Mouse (Mus musculus) thymus, adult 2 months (tissue): ENCODE measurements at regions not wholly inside any gene's neighbourhood (a gene's known extent, or its start where the extent isn't known, plus 50 kb on each side); places are given as distances from the start of the nearest gene placed in this dataset.

Experiments
- DNase-seq: peaks from one replicate; pipeline ENCODE4 v3.0.0; 2021
- H3K27ac ChIP-seq: fragments of 200-500 bp; 2 replicates; pipeline ENCODE4 v1.5.1; 2012; ENCODE audit warnings: low read length, control low read depth; ENCODE audit not compliant: control insufficient read depth, insufficient read depth
- H3K27me3 ChIP-seq: fragments of 200-500 bp; 2 replicates; pipeline ENCODE4 v1.6.1; 2012; ENCODE audit warnings: mild to moderate bottlenecking, low read length, moderate library complexity, mixed read lengths; ENCODE audit not compliant: control insufficient read depth, insufficient read depth
- H3K36me3 ChIP-seq: fragments of 200-500 bp; 2 replicates; pipeline ENCODE4 v1.6.1; 2012; ENCODE audit warnings: mild to moderate bottlenecking, low read length, moderate library complexity; ENCODE audit not compliant: control insufficient read depth, insufficient read depth
- H3K4me1 ChIP-seq: fragments of 200-500 bp; replicated peaks from 2 replicates; pipeline ENCODE4 v1.6.1; 2012; ENCODE audit warnings: low read length; ENCODE audit not compliant: control insufficient read depth, insufficient read depth
- H3K4me3 ChIP-seq: fragments of 200-500 bp; 2 replicates; pipeline ENCODE4 v1.5.1; 2012; ENCODE audit warnings: mild to moderate bottlenecking, low read length, control low read depth, moderate library complexity; ENCODE audit not compliant: control insufficient read depth, insufficient read depth
- CTCF ChIP-seq: fragments of 200-500 bp; IDR thresholded peaks from 2 replicates; pipeline ENCODE4 v1.5.1; 2012; ENCODE audit warnings: mild to moderate bottlenecking, control low read depth, low read length, moderate library complexity, borderline replicate concordance; ENCODE audit not compliant: control insufficient read depth, poor library complexity, insufficient read depth; ENCODE audit errors: extremely low read depth
- POLR2A ChIP-seq: fragments of 200-500 bp; IDR thresholded peaks from 2 replicates; pipeline ENCODE4 v1.6.1; 2012; ENCODE audit warnings: mild to moderate bottlenecking, low read length, control low read depth, moderate library complexity; ENCODE audit not compliant: control insufficient read depth, poor library complexity, insufficient read depth; ENCODE audit errors: extremely low read depth
- WGBS: fragments of 180-500 bp; shearing (Covaris S2); methylation state at CpG from one replicate; pipeline ENCODE4 v1.1.7; 2018; 5-methylcytosine and 5-hydroxymethylcytosine counted together

DNA sequence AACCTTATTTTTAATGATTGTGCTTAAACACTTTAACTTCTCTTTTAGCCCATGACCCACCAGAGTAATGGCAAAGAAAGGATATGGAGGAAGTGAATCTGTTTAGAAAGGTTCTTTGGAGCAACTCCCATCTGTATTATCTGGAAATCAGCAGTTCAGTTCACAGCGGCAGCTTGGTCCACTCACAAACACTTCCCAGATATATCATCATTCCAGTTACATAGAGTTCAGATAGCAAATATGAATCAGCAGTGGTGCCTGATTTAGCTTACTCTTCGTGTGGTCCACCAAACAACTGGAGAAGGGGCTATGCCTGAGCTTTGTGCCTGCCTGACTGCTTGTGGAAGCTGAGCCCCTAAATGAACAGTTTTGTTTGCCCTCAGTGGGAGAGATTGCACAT is 1385.9 kb upstream of the Zeb2 start:
- DNase-seq, result no peak
- Histone ChIP-seq H3K27ac (no peak overlapping the region), H3K36me3 (no peaks in the 10 kb centered on the region), H3K4me3 (no peak overlapping the region), H3K27me3 (no peaks in the 10 kb centered on the region), H3K4me1 (no peaks in the 10 kb centered on the region)
- no peak for TF ChIP-seq CTCF
- TF ChIP-seq POLR2A, result no peak
- 97% methylated on average over 2 of the region's 2 CpGs for WGBS

- Histone ChIP-seq H3K27ac (no peak overlapping the region), H3K27me3 (no peaks in the 10 kb centered on the region), H3K4me1 (no peaks in the 10 kb centered on the region), H3K4me3 (no peak overlapping the region), H3K36me3 (no peaks in the 10 kb centered on the region)
- TF ChIP-seq POLR2A (no peak), CTCF (no peak)
- no peak for DNase-seq
- WGBS, result 95% methylated on average over 2 of the region's 2 CpGs
These were observed 1375.1 kb upstream of the Zeb2 start for GRCm38 (mm10) chr2:46492299-46492698.

DNA sequence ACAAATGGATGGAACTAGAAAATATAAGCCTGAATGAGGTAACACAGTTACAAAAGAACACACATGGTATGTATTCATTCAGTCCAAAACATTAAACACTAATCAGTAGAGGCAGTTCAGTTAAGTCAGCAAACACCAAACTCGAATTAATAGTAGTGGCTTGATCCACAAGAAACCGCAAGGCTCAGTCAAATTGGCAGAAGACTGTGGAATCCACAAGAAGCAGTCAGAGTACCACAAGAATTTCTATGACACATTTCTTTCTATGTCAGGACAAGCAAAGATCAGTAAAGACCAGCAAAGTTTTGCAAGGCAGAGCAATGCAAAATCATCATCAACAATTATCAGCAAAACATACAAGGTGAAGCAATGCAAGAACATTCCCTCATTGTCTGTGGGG is 1373.9 kb upstream of the Zeb2 start:
- no peaks in the 10 kb centered on the region for H3K4me1 ChIP-seq
- no peak overlapping the region for H3K27ac ChIP-seq
- DNase-seq, result no peak
- 94% methylated on average over 2 of the region's 2 CpGs for WGBS
- no peaks in the 10 kb centered on the region for H3K36me3 ChIP-seq
- no peaks in the 10 kb centered on the region for H3K27me3 ChIP-seq
- TF ChIP-seq CTCF (no peak), POLR2A (no peak)
- H3K4me3 ChIP-seq, result no peak overlapping the region

DNA sequence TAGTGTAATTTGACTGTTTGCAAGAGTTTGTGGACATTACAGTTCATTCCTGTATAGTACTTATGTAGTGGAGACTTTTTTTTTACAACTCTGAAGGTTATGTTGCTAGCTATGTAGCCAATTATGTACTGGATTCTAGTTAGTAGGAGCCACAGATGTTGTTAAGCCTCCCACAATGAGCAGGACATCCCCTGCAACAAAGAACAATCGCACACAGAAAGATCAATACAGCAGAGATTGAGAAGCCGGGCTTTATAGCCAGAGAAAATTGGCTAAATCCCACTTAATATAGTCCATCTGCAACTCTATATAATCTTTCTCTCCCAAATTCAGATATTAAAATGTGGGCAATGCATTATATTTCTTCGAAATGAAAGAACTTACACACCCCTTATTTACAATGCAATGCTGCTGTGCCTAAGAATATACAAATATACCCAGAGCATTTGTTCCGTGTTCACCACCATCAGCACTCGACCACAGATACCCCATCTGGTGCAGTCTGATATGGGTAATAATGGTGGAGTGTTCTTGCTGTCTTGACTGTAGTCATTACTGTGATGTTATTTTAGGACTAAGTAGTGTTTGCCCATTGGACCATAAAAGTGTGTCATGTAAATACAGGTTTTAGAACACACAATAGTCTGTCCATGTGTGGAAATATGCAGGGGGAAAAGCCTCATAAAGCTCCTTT is 1351.9 kb upstream of the Zeb2 start:
- no peaks in the 10 kb centered on the region for H3K4me1 ChIP-seq
- no peaks in the 10 kb centered on the region for H3K36me3 ChIP-seq
- no peak overlapping the region for H3K27ac ChIP-seq
- WGBS, result 93% methylated on average over 5 of the region's 5 CpGs
- TF ChIP-seq CTCF (no peak), POLR2A (no peak)
- H3K4me3 ChIP-seq, result no peak overlapping the region
- DNase-seq, result no peak
- no peaks in the 10 kb centered on the region for H3K27me3 ChIP-seq

GRCm38 (mm10) chr2:46465389-46465788 is 1348.2 kb upstream of the Zeb2 start:
- no peak overlapping the region for H3K4me3 ChIP-seq
- 82% methylated on average over 4 of the region's 4 CpGs for WGBS
- no peaks in the 10 kb centered on the region for H3K36me3 ChIP-seq
- H3K27ac ChIP-seq, result no peak overlapping the region
- TF ChIP-seq CTCF, result no peak
- no peak for TF ChIP-seq POLR2A
- no peaks in the 10 kb centered on the region for H3K27me3 ChIP-seq
- no peaks in the 10 kb centered on the region for H3K4me1 ChIP-seq
- DNase-seq, result no peak

- TF ChIP-seq POLR2A (no peak), CTCF (no peak)
- DNase-seq, result no peak
- H3K4me3 ChIP-seq, result no peak overlapping the region
These were observed 1347.7 kb upstream of the Zeb2 start for GRCm38 (mm10) chr2:46464913-46465312.

GRCm38 (mm10) chr2:46462670-46463069 is 1345.5 kb upstream of the Zeb2 start:
- Histone ChIP-seq H3K4me3 (no peak overlapping the region), H3K27me3 (no peaks in the 10 kb centered on the region), H3K27ac (no peak overlapping the region), H3K4me1 (no peaks in the 10 kb centered on the region), H3K36me3 (no peaks in the 10 kb centered on the region)
- no peak for DNase-seq
- TF ChIP-seq POLR2A (no peak), CTCF (no peak)
- WGBS, result 73% methylated on average over 2 of the region's 2 CpGs

More at GRCm38 (mm10) chr2:46464913-46465312, 1347.7 kb upstream of the Zeb2 start:
- whole genome bisulfite sequencing, result 93% methylated on average over 1 of the region's 1 CpGs
- Histone ChIP-seq H3K27ac (no peak overlapping the region), H3K36me3 (no peaks in the 10 kb centered on the region), H3K27me3 (no peaks in the 10 kb centered on the region), H3K4me1 (no peaks in the 10 kb centered on the region)
